Mouse (Mus musculus): ENCODE data around the gene Rnf38. TPM values are rescaled to one million over a fixed set of nuclear protein-coding genes. Genes with fewer than 3 reads are reported as not detected.

Gene Rnf38
- polyA plus RNA-seq, 1 experiment: 46.6 TPM

Other genes starting within 250 kb of the Rnf38 start
- gene Clta, start 229.3 kb downstream of the Rnf38 start, polyA plus RNA-seq (2012; rRNA removed): 300 and 319 TPM in 2 replicates
- 11.6 and 17.9 TPM in 2 replicates for gene Gne, start 149.6 kb downstream of the Rnf38 start, polyA plus RNA-seq (2012; rRNA removed)
- gene Melk, start 67.1 kb upstream of the Rnf38 start, polyA plus RNA-seq (2012; rRNA removed): 0.80 and 0.83 TPM in 2 replicates

All from urinary bladder, adult 2 months (tissue).